In genomic region chr6:97333323-97333722, GRCm38 (mm10) we compare ENCODE assay signal across 29 mouse cellular contexts.
"Had no signal": no experiment of that assay in that cellular context is flagged by ENCODE, and none has a peak within 500 bp of the region (broad histone marks: within the 10 kb centered on the region; RNA-seq: fewer than 3 reads in every experiment).

No protein-coding gene starts in this region.

- H3K36me3 ChIP-seq: hindbrain, embryonic 15.5 days; kidney, embryonic 15.5 days; limb, embryonic 10.5 days; limb, embryonic 12.5 days; liver, embryonic 13.5 days; liver, embryonic 15.5 days had no signal

- ATAC-seq: hindbrain, postnatal 0 days; intestine, embryonic 16.5 days; liver, postnatal 0 days had no signal

- H3K4me3 ChIP-seq: heart, adult 2 months; heart, embryonic 13.5 days; heart, embryonic 15.5 days; hindbrain, embryonic 13.5 days; hindbrain, embryonic 15.5 days; kidney, embryonic 15.5 days; left cerebral cortex, adult 2 months; limb, embryonic 10.5 days; limb, embryonic 12.5 days; liver, embryonic 13.5 days; liver, embryonic 15.5 days had no signal

- H3K27ac ChIP-seq: heart, adult 2 months; heart, embryonic 13.5 days; heart, embryonic 15.5 days; hindbrain, embryonic 13.5 days; hindbrain, embryonic 15.5 days; hindbrain, postnatal 0 days; kidney, embryonic 15.5 days; kidney, postnatal 0 days; left cerebral cortex, adult 2 months; limb, embryonic 10.5 days; limb, embryonic 12.5 days; liver, embryonic 13.5 days; liver, embryonic 15.5 days had no signal

- H3K27me3 ChIP-seq: heart, embryonic 13.5 days; heart, embryonic 15.5 days; hindbrain, embryonic 13.5 days; hindbrain, embryonic 15.5 days; kidney, embryonic 15.5 days; limb, embryonic 12.5 days; liver, embryonic 13.5 days; liver, embryonic 15.5 days had no signal

- DNase-seq: gastrocnemius, postnatal 14 days; gastrocnemius, postnatal 36 days; heart, adult 11 months; heart, adult 2 months; heart, postnatal 14 days; heart, postnatal 36 days; kidney, adult 11 months; kidney, adult 2 months; kidney, adult 9 months; kidney, postnatal 14 days; kidney, postnatal 36 days; layer of hippocampus, adult 9-11 months; liver; liver, embryonic 13.5 days; liver, postnatal 0 days had no signal

- H3K9ac ChIP-seq: heart, embryonic 13.5 days; heart, embryonic 15.5 days; hindbrain, embryonic 13.5 days; hindbrain, embryonic 15.5 days; kidney, embryonic 15.5 days; limb, embryonic 12.5 days; liver, embryonic 13.5 days; liver, embryonic 15.5 days; liver, postnatal 0 days had no signal

- H3K4me1 ChIP-seq: heart, embryonic 13.5 days; heart, embryonic 15.5 days; hindbrain, embryonic 13.5 days; hindbrain, embryonic 15.5 days; kidney, embryonic 15.5 days; limb, embryonic 10.5 days; limb, embryonic 12.5 days; liver, embryonic 13.5 days; liver, embryonic 15.5 days had no signal

- H3K4me2 ChIP-seq: heart, embryonic 11.5 days; heart, embryonic 13.5 days; heart, embryonic 15.5 days; hindbrain, embryonic 13.5 days; hindbrain, embryonic 15.5 days; kidney, embryonic 15.5 days; limb, embryonic 12.5 days; liver, embryonic 11.5 days; liver, embryonic 13.5 days; liver, embryonic 15.5 days had no signal

- H3K9me3 ChIP-seq: heart, embryonic 13.5 days; heart, embryonic 15.5 days; hindbrain, embryonic 13.5 days; hindbrain, embryonic 15.5 days; kidney, embryonic 15.5 days; limb, embryonic 10.5 days; limb, embryonic 12.5 days; liver, embryonic 13.5 days; liver, embryonic 15.5 days had no signal
